8 mouse cellular contexts compared by ENCODE assay signal in the genomic region with DNA sequence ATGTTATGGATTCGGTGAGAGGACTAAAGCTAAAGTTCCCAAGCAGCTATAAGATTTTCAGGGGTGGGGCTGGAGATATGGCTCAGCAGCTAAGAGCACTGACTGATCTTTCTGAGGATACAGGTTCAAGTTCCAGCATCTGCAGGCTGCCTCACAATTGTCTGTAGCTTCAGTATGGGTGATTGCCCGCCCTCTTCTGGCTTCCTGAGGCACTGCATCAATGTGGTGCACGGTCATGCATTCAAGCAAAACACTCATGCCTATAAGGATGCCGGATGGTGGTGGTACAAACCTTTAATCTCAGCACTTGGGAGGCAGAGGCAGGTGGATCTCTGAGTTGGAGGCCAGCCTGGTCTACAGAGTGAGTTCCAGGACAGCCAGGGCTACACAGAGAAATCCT. TPM values are rescaled to one million over a fixed set of nuclear protein-coding genes. Genes with fewer than 3 reads are reported as not detected.
A peak's percentile ranks its signal among the peaks of the same experiment; 100 is the strongest.
DNase-seq lines count a peak whose midpoint lies in the region; ATAC-seq and TF ChIP-seq lines count a peak whose summit lies in the region.

No protein-coding gene starts in this region.

- no peak overlapping the region for H3K27ac ChIP-seq in midbrain, embryonic 14.5 days (replicated peaks; ENCODE audit: low read depth, low read length)
- no peak overlapping the region for H3K27ac ChIP-seq in midbrain, embryonic 15.5 days
- no peak overlapping the region for H3K27ac ChIP-seq in liver, adult 2 months (replicated peaks; ENCODE audit: insufficient read depth, low read depth, low read length)

- H3K79me2 ChIP-seq in liver, adult 2 months (ENCODE audit: control insufficient read depth, insufficient read depth, low read length), result no peaks in the 10 kb centered on the region

- H3K4me1 ChIP-seq in midbrain, embryonic 14.5 days (ENCODE audit: control insufficient read depth, insufficient read depth, low read length), result no peaks in the 10 kb centered on the region
- H3K4me1 ChIP-seq in midbrain, embryonic 15.5 days, result peaks cover 8% of the 10 kb centered on the region; the same call in 1 of the 2 replicates
- peaks cover 3% of the 10 kb centered on the region; the same call in 1 of the 2 replicates for H3K4me1 ChIP-seq in liver, adult 2 months (ENCODE audit: control insufficient read depth, insufficient read depth, low read length)

- H3K4me2 ChIP-seq in midbrain, embryonic 14.5 days (ENCODE audit: low read length), result no peak overlapping the region
- no peak overlapping the region for H3K4me2 ChIP-seq in midbrain, embryonic 15.5 days

- peak; percentile 52 to 79 for DNase-seq in adrenal gland, adult (ENCODE audit: inconsistent age in 2 of 2, low spot score in 1 of 2)
- DNase-seq in adrenal gland, postnatal 4 days (ENCODE audit: low spot score in 2 of 2), result no peak
- DNase-seq in midbrain, embryonic 14.5 days, result peak; percentile 79
- peak; percentile 51 for DNase-seq in cerebellum, adult 8-10 months
- peak; percentile 35 to 51 for DNase-seq in gastrocnemius, postnatal 36 days
- peak; percentile 31 for DNase-seq in liver, adult 2 months (ENCODE audit: extremely low read depth, low read depth, low spot score)
- peak; percentile 43 for DNase-seq in retina, postnatal 7 days (ENCODE audit: low read depth, low spot score)

- H3K36me3 ChIP-seq in midbrain, embryonic 14.5 days (ENCODE audit: control insufficient read depth, insufficient read depth, low read length), result peaks cover 27% of the 10 kb centered on the region
- peaks cover 18% of the 10 kb centered on the region for H3K36me3 ChIP-seq in midbrain, embryonic 15.5 days (replicated peaks)
- H3K36me3 ChIP-seq in liver, adult 2 months (ENCODE audit: control insufficient read depth, insufficient read depth, low read length), result peaks cover 2% of the 10 kb centered on the region; the same call in 1 of the 2 replicates

- TF ChIP-seq CTCF in liver, adult 2 months (IDR thresholded peaks at IDR 0.05; ENCODE audit: low read depth, low read length), result peak; percentile 83

- intact Hi-C loops in gastrocnemius, postnatal 36 days (cut with DNase I), result no loop called here

- H3K9ac ChIP-seq in midbrain, embryonic 14.5 days (replicated peaks; ENCODE audit: low read length), result no peak overlapping the region
- no peak overlapping the region for H3K9ac ChIP-seq in midbrain, embryonic 15.5 days
- H3K9ac ChIP-seq in liver, adult 2 months (ENCODE audit: low read depth, low read length), result no peak overlapping the region

- no peaks in the 10 kb centered on the region for H3K27me3 ChIP-seq in midbrain, embryonic 14.5 days (ENCODE audit: control insufficient read depth, insufficient read depth, low read length)
- H3K27me3 ChIP-seq in midbrain, embryonic 15.5 days (replicated peaks), result no peaks in the 10 kb centered on the region
- H3K27me3 ChIP-seq in liver, adult 2 months (ENCODE audit: control insufficient read depth, insufficient read depth, low read length), result no peaks in the 10 kb centered on the region

- no peak for ATAC-seq in midbrain, embryonic 14.5 days (ENCODE audit: low FRiP score, low TSS enrichment)
- ATAC-seq in midbrain, embryonic 15.5 days (replicated peaks), result no peak

- 26% methylated on average over 4 of the region's 4 CpGs for WGBS in midbrain, embryonic 14.5 days
- WGBS in midbrain, embryonic 15.5 days, result 34% methylated on average over 4 of the region's 4 CpGs
- WGBS in liver, adult 2 months, result 19% methylated on average over 4 of the region's 4 CpGs

- no peaks in the 10 kb centered on the region for H3K9me3 ChIP-seq in midbrain, embryonic 14.5 days (ENCODE audit: control insufficient read depth, low read length)
- H3K9me3 ChIP-seq in midbrain, embryonic 15.5 days, result no peaks in the 10 kb centered on the region

- no peak for TF ChIP-seq POLR2A in liver, adult 2 months (IDR thresholded peaks at IDR 0.05; ENCODE audit: extremely low read depth, insufficient read depth, low read length)

- no peak overlapping the region for H3K4me3 ChIP-seq in midbrain, embryonic 14.5 days (replicated peaks; ENCODE audit: low read depth, low read length)
- no peak overlapping the region for H3K4me3 ChIP-seq in midbrain, embryonic 15.5 days
- H3K4me3 ChIP-seq in liver, adult 2 months (ENCODE audit: insufficient read depth, low read depth, low read length), result no peak overlapping the region

RNA-seq across cellular contexts. Expression of gene 1700022I11Rik, which starts 7.8 kb away (rescaled TPM):
- not detected for total RNA-seq in adrenal gland, postnatal 4 days (2021)
- polyA plus RNA-seq in midbrain, embryonic 14.5 days (2014; fragmentation: Nextera tagmentation; extraction: Ambion mirVana), result 0.38 and 0.80 TPM in 2 replicates
- polyA plus RNA-seq in midbrain, embryonic 15.5 days (2015; fragmentation: Nextera tagmentation; extraction: Ambion mirVana), result 0.29 and 0.50 TPM in 2 replicates
- not detected for total RNA-seq in gastrocnemius, postnatal 36 days (2021)
- not detected in 2 replicates for total RNA-seq in liver, adult 2 months (2014; rRNA removed)
- polyA plus RNA-seq in liver, adult 2 months (2012; rRNA removed), result not detected in 2 replicates

RNA-seq across cellular contexts. Expression of gene Dnajb5, which starts 12.0 kb away (rescaled TPM):
- 10 to 100 TPM; 17.7 to 19.1 TPM for total RNA-seq in adrenal gland, postnatal 4 days (2021)
- 45.0 and 88.7 TPM in 2 replicates for polyA plus RNA-seq in midbrain, embryonic 14.5 days (2014; fragmentation: Nextera tagmentation; extraction: Ambion mirVana)
- 51.5 and 53.0 TPM in 2 replicates for polyA plus RNA-seq in midbrain, embryonic 15.5 days (2015; fragmentation: Nextera tagmentation; extraction: Ambion mirVana)
- total RNA-seq in gastrocnemius, postnatal 36 days (2021), result 100 to 1,000 TPM; 191 to 213 TPM
- 0.83 and 1.7 TPM in 2 replicates for total RNA-seq in liver, adult 2 months (2014; rRNA removed)
- polyA plus RNA-seq in liver, adult 2 months (2012; rRNA removed), result 2.8 TPM in 2 replicates

RNA-seq across cellular contexts. Expression of gene Vcp, which starts 38.7 kb away (rescaled TPM):
- 100 to 1,000 TPM; 283 to 294 TPM for total RNA-seq in adrenal gland, postnatal 4 days (2021)
- polyA plus RNA-seq in midbrain, embryonic 14.5 days (2014; fragmentation: Nextera tagmentation; extraction: Ambion mirVana), result 378 and 531 TPM in 2 replicates
- 485 and 501 TPM in 2 replicates for polyA plus RNA-seq in midbrain, embryonic 15.5 days (2015; fragmentation: Nextera tagmentation; extraction: Ambion mirVana)
- total RNA-seq in gastrocnemius, postnatal 36 days (2021), result 100 to 1,000 TPM; 225 to 248 TPM
- total RNA-seq in liver, adult 2 months (2014; rRNA removed), result 182 and 216 TPM in 2 replicates
- polyA plus RNA-seq in liver, adult 2 months (2012; rRNA removed), result 157 and 163 TPM in 2 replicates

RNA-seq across cellular contexts. Expression of gene Phf24, which starts 45.1 kb away (rescaled TPM):
- 1 to 10 TPM; 3.4 to 5.4 TPM for total RNA-seq in adrenal gland, postnatal 4 days (2021)
- polyA plus RNA-seq in midbrain, embryonic 14.5 days (2014; fragmentation: Nextera tagmentation; extraction: Ambion mirVana), result 33.2 and 33.9 TPM in 2 replicates
- polyA plus RNA-seq in midbrain, embryonic 15.5 days (2015; fragmentation: Nextera tagmentation; extraction: Ambion mirVana), result 40.5 and 41.2 TPM in 2 replicates
- total RNA-seq in gastrocnemius, postnatal 36 days (2021), result under 1 TPM; 0.15 to 0.97 TPM
- total RNA-seq in liver, adult 2 months (2014; rRNA removed), result 0.18 and 0.20 TPM in 2 replicates
- 0.05 and 0.13 TPM in 2 replicates for polyA plus RNA-seq in liver, adult 2 months (2012; rRNA removed)

RNA-seq across cellular contexts. Expression of gene Fancg, which starts 48.7 kb away (rescaled TPM):
- 10 to 100 TPM; 11.7 to 14.9 TPM for total RNA-seq in adrenal gland, postnatal 4 days (2021)
- polyA plus RNA-seq in midbrain, embryonic 14.5 days (2014; fragmentation: Nextera tagmentation; extraction: Ambion mirVana), result 17.4 and 20.4 TPM in 2 replicates
- polyA plus RNA-seq in midbrain, embryonic 15.5 days (2015; fragmentation: Nextera tagmentation; extraction: Ambion mirVana), result 22.8 and 29.5 TPM in 2 replicates
- 1 to 10 TPM in 1 of 2 experiments, under 1 TPM in 1; 0.84 to 1.1 TPM for total RNA-seq in gastrocnemius, postnatal 36 days (2021)
- 1.2 and 2.1 TPM in 2 replicates for total RNA-seq in liver, adult 2 months (2014; rRNA removed)
- polyA plus RNA-seq in liver, adult 2 months (2012; rRNA removed), result 2.2 and 2.9 TPM in 2 replicates

Comparison
In these comparisons a context has a peak if more than half of its experiments do, and no peak if none do; other contexts are left out.
1. DNase-seq: peak in adrenal gland, adult (2 of 2), midbrain, embryonic 14.5 days (single experiment), cerebellum, adult 8-10 months (single experiment), gastrocnemius, postnatal 36 days (2 of 2), liver, adult 2 months (single experiment) and retina, postnatal 7 days (single experiment); none in adrenal gland, postnatal 4 days (0 of 2).